Mouse (Mus musculus): Measurements from ENCODE around the gene Zfyve27. TPM values are rescaled to one million over a fixed set of nuclear protein-coding genes. Genes with fewer than 3 reads are reported as not detected.

Gene Zfyve27
- polyA plus RNA-seq, 1 experiment from 2014 or later = 19.5 TPM

DNA sequence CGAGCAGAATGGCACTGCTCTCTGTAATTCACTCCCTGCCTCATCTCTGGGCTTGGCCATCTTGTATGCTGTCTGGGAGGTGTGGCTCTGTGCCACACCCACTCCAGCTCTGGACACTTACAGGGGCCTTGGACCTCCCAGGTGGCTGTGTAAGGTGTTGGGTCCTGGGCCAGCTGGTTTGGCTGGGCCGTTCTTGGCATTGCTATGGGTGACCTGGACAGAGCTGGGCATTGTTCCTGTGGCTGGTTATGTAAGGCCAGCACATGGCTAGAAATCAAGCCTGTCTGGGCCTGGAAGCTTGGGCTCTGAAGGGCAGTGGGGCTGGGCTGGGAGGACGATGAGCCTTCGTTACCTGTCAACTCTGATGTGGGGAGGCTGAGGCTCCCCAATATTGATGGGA is 40.6 kb downstream of the Zfyve27 start:
- Histone ChIP-seq H3K4me2 (ENCODE audit: low read length) (no peak overlapping the region), H3K4me1 (ENCODE audit: control insufficient read depth, insufficient read depth, low read length) (no peaks in the 10 kb centered on the region), H3K36me3 (ENCODE audit: control insufficient read depth, insufficient read depth, low read length) (no peaks in the 10 kb centered on the region), H3K9ac (ENCODE audit: low read length) (no peak overlapping the region), H3K4me3 (ENCODE audit: low read depth, low read length) (no peak overlapping the region), H3K27me3 (replicated peaks; ENCODE audit: control insufficient read depth, insufficient read depth, low read length) (peaks cover 43% of the 10 kb centered on the region), H3K9me3 (replicated peaks; ENCODE audit: control insufficient read depth, low read length) (no peaks in the 10 kb centered on the region), H3K27ac (ENCODE audit: low read depth, low read length) (no peak overlapping the region)
- no peak for ATAC-seq
- WGBS = 91% methylated on average over 4 of the region's 4 CpGs
- DNase-seq (ENCODE audit: low spot score) = no peak

DNA sequence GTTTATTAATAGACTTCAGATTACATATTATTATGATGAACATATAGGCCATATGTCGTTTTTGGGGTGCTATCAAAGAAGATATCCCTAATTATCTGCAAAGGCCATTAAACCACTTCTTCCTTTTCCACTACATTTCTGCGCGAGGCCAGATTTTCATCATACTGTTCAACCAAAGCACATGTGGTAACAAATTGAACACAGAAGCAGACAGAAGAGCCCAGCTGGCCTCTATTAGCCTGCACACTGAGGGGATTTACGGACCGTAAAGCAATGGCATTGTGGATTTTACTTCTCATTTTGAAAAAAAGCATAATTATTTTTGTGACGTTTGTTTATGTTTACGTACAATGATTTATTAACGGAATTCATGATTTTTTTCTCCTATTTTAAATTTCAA is 41.5 kb downstream of the Zfyve27 start:
- 82% methylated on average over 8 of the region's 8 CpGs for WGBS
- Histone ChIP-seq H3K9ac (ENCODE audit: low read length) (no peak overlapping the region), H3K36me3 (ENCODE audit: control insufficient read depth, insufficient read depth, low read length) (no peaks in the 10 kb centered on the region), H3K27me3 (replicated peaks; ENCODE audit: control insufficient read depth, insufficient read depth, low read length) (peaks cover 34% of the 10 kb centered on the region), H3K4me2 (ENCODE audit: low read length) (no peak overlapping the region), H3K9me3 (replicated peaks; ENCODE audit: control insufficient read depth, low read length) (no peaks in the 10 kb centered on the region), H3K4me1 (ENCODE audit: control insufficient read depth, insufficient read depth, low read length) (no peaks in the 10 kb centered on the region), H3K27ac (ENCODE audit: low read depth, low read length) (no peak overlapping the region), H3K4me3 (ENCODE audit: low read depth, low read length) (no peak overlapping the region)
- DNase-seq (ENCODE audit: low spot score) (no peak), ATAC-seq (no peak)

DNA sequence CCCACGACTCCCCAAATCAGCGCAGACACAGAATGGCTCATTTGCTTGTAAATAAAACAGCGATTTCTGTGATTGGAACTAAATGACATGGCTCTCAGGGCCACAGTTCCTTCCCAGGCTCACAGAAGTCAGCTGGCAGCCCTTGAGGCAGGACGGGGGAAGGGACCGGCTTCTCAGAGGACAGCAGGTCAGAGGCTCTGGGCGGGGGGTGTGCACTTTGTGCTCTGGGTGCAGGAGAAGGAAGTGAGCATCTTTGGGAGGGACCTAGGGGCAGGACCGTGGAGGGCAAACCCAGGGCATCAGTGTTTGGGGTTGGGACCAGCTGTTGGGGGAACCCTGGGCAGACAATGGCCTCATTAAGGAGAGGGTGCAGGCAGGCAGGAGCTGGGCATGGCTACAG is 45.7 kb downstream of the Zfyve27 start:
- Histone ChIP-seq H3K4me2 (ENCODE audit: low read length) (no peak overlapping the region), H3K27ac (ENCODE audit: low read depth, low read length) (no peak overlapping the region), H3K36me3 (ENCODE audit: control insufficient read depth, insufficient read depth, low read length) (no peaks in the 10 kb centered on the region), H3K4me1 (ENCODE audit: control insufficient read depth, insufficient read depth, low read length) (no peaks in the 10 kb centered on the region), H3K4me3 (ENCODE audit: low read depth, low read length) (no peak overlapping the region), H3K9me3 (replicated peaks; ENCODE audit: control insufficient read depth, low read length) (no peaks in the 10 kb centered on the region), H3K27me3 (replicated peaks; ENCODE audit: control insufficient read depth, insufficient read depth, low read length) (no peaks in the 10 kb centered on the region), H3K9ac (ENCODE audit: low read length) (no peak overlapping the region)
- WGBS = 60% methylated on average over 7 of the region's 7 CpGs
- DNase-seq (ENCODE audit: low spot score) = no peak
- no peak for ATAC-seq

DNA sequence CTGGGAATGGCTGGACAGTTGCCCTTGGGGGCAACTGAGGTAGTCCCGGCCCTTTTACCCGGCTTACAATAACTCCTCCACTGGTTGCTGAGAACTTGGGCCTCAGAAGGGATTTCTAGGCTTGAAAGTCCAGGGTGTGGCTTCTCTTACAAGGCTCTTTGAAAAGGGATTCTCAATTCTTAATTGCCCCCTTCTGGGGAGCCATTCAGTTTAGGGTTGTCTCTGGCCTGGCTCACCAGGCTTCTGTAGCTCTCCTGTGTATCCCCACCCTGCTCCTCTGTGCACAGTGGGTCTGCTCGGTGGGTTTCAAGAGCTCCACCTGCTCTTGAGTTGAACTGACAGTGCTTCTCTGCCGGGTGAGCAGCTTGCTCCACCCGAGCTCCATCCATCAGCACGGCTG is 46.2 kb downstream of the Zfyve27 start:
- ATAC-seq (no peak), DNase-seq (ENCODE audit: low spot score) (no peak)
- 63% methylated on average over 6 of the region's 6 CpGs for WGBS
- no peaks in the 10 kb centered on the region for H3K9me3 ChIP-seq (replicated peaks; ENCODE audit: control insufficient read depth, low read length)
- no peak overlapping the region for H3K4me3 ChIP-seq (ENCODE audit: low read depth, low read length)
- no peak overlapping the region for H3K9ac ChIP-seq (ENCODE audit: low read length)
- H3K36me3 ChIP-seq (ENCODE audit: control insufficient read depth, insufficient read depth, low read length) = no peaks in the 10 kb centered on the region
- no peaks in the 10 kb centered on the region for H3K4me1 ChIP-seq (ENCODE audit: control insufficient read depth, insufficient read depth, low read length)
- no peak overlapping the region for H3K4me2 ChIP-seq (ENCODE audit: low read length)
- no peak overlapping the region for H3K27ac ChIP-seq (ENCODE audit: low read depth, low read length)
- no peaks in the 10 kb centered on the region for H3K27me3 ChIP-seq (replicated peaks; ENCODE audit: control insufficient read depth, insufficient read depth, low read length)

DNA sequence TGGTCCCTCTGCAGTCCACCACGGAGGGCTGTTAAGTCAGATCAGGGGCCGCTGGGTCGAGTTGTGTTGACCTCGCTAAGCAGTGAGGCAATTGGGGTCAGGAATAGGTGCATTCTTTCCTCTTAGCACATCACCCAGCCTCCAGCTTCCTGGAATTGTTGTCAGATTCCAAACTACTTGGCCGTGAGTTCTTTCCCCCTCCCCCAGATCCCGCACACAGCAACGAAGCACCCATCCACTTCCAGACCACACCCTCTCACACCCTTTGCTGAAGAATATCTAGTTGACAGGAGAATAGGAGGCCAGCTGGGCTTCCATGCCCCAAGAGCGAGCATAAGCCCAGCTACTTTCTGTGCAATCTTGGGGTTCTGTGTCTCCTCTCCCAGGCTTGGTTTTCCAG is 48.2 kb downstream of the Zfyve27 start:
- Histone ChIP-seq H3K4me3 (ENCODE audit: low read depth, low read length) (no peak overlapping the region), H3K4me2 (ENCODE audit: low read length) (no peak overlapping the region), H3K27me3 (replicated peaks; ENCODE audit: control insufficient read depth, insufficient read depth, low read length) (no peaks in the 10 kb centered on the region), H3K36me3 (ENCODE audit: control insufficient read depth, insufficient read depth, low read length) (no peaks in the 10 kb centered on the region), H3K27ac (ENCODE audit: low read depth, low read length) (no peak overlapping the region), H3K4me1 (ENCODE audit: control insufficient read depth, insufficient read depth, low read length) (no peaks in the 10 kb centered on the region), H3K9ac (ENCODE audit: low read length) (no peak overlapping the region), H3K9me3 (replicated peaks; ENCODE audit: control insufficient read depth, low read length) (no peaks in the 10 kb centered on the region)
- 71% methylated on average over 8 of the region's 8 CpGs for WGBS
- ATAC-seq (no peak), DNase-seq (ENCODE audit: low spot score) (no peak)

DNA sequence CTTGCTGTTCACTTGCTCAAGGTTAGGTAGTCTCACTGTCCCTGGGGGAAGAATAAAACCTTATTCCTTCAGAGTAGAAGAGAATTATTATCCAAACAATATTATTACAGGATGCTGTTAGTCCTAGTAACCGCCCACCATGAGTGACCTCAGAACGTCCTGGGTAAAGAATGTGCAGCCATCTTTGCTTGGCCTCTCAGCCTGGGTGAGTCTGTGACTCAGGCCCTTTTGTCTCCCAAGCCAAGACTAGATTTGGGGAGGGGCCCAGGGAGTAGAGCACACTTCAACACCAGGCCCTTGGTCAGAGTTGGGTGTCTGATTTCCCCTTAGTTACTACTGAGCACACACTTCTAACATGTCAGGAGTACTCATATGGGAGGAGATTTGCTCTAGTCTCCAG is 50.9 kb downstream of the Zfyve27 start:
- Histone ChIP-seq H3K4me3 (ENCODE audit: low read depth, low read length) (no peak overlapping the region), H3K4me1 (ENCODE audit: control insufficient read depth, insufficient read depth, low read length) (no peaks in the 10 kb centered on the region), H3K9ac (ENCODE audit: low read length) (no peak overlapping the region), H3K27ac (ENCODE audit: low read depth, low read length) (no peak overlapping the region), H3K9me3 (replicated peaks; ENCODE audit: control insufficient read depth, low read length) (no peaks in the 10 kb centered on the region), H3K27me3 (replicated peaks; ENCODE audit: control insufficient read depth, insufficient read depth, low read length) (no peaks in the 10 kb centered on the region), H3K36me3 (ENCODE audit: control insufficient read depth, insufficient read depth, low read length) (no peaks in the 10 kb centered on the region), H3K4me2 (ENCODE audit: low read length) (no peak overlapping the region)
- WGBS = 90% methylated on average over 2 of the region's 2 CpGs
- ATAC-seq = no peak
- DNase-seq (ENCODE audit: low spot score) = no peak

DNA sequence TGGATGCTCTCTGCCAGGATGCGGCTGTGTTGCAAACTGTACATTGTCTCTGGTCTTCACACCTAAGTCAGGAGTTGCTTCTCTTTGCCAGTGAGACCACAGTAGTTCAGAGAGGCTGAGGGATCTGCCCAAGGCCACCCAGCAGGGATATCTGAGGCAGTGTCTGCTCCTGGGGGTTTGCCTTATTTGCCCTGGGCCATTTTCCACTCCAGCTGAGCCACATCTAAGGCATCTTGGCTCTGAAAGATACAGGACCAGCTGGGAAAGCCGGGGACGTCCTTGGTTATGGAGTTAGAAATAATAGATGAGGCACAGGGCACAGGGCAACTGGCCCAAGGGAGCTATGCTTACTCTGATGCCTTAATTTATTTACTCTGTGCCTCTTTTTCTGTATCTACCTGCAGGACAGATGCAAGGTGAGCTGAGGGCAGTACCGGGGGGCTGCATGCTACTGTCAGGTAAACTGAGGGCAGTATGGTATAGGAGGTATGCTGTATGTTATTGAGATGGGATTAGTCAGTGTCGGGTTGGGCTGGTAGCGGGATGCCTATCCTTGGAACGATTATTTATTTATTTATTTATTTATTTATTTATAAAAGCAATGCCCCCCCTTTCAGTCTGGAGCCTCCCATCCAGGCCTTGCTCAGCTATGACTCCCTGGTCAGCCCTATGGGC is 53.1 kb downstream of the Zfyve27 start:
- ATAC-seq = no peak
- H3K4me3 ChIP-seq (ENCODE audit: low read depth, low read length) = no peak overlapping the region
- WGBS = 75% methylated on average over 7 of the region's 7 CpGs
- no peaks in the 10 kb centered on the region for H3K27me3 ChIP-seq (replicated peaks; ENCODE audit: control insufficient read depth, insufficient read depth, low read length)
- H3K9ac ChIP-seq (ENCODE audit: low read length) = no peak overlapping the region
- H3K36me3 ChIP-seq (ENCODE audit: control insufficient read depth, insufficient read depth, low read length) = no peaks in the 10 kb centered on the region
- H3K27ac ChIP-seq (ENCODE audit: low read depth, low read length) = no peak overlapping the region
- H3K4me1 ChIP-seq (ENCODE audit: control insufficient read depth, insufficient read depth, low read length) = no peaks in the 10 kb centered on the region
- H3K9me3 ChIP-seq (replicated peaks; ENCODE audit: control insufficient read depth, low read length) = no peaks in the 10 kb centered on the region
- H3K4me2 ChIP-seq (ENCODE audit: low read length) = no peak overlapping the region
- DNase-seq (ENCODE audit: low spot score) = no peak

DNA sequence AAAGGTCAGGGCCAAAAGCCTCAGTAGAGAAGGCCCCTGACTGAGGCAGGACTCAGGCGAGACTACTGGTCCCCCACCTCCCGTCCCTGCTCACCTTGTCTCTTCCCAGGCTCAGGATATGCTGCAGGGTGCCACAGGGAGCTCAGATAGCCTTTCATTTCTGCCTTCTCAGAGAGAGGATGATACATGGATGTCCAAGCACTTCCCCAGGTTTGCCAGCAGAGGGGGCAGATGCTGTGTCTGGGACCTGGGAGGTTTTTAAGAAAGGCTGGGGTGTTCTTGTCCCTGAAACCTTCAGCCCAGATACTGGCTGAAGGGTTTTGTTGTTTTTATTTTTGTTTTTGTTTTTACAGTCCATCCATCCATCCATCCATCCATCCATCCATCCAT is 53.6 kb downstream of the Zfyve27 start:
- Histone ChIP-seq H3K4me1 (ENCODE audit: control insufficient read depth, insufficient read depth, low read length) (no peaks in the 10 kb centered on the region), H3K27ac (ENCODE audit: low read depth, low read length) (no peak overlapping the region), H3K9ac (ENCODE audit: low read length) (no peak overlapping the region), H3K27me3 (replicated peaks; ENCODE audit: control insufficient read depth, insufficient read depth, low read length) (no peaks in the 10 kb centered on the region), H3K9me3 (replicated peaks; ENCODE audit: control insufficient read depth, low read length) (no peaks in the 10 kb centered on the region), H3K36me3 (ENCODE audit: control insufficient read depth, insufficient read depth, low read length) (no peaks in the 10 kb centered on the region), H3K4me2 (ENCODE audit: low read length) (no peak overlapping the region), H3K4me3 (ENCODE audit: low read depth, low read length) (no peak overlapping the region)
- DNase-seq (ENCODE audit: low spot score) (peak; percentile 70), ATAC-seq (peak; percentile 40; the same call in 1 of the 2 replicates)
- WGBS = 13% methylated on average over 2 of the region's 2 CpGs

DNA sequence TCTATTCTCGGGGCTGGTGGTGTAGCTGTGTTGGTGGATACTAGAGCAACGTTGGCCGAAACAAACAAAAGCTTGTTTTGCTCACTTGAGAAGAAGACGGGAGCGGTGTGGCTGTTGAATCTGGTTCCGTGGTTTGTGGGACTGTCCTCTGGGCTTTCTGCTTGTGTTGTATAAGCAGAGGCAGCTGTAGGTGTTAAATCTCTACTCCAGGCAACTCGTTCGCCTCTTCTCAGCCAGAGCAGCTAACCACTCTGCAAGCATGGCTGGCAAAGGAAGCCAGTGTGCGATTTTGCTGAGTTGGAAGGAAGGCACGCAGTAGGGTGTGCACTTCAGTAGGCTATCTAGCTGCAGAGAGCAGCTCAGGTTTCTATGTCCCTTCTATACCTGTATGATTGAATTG is 62.7 kb downstream of the Zfyve27 start:
- no peaks in the 10 kb centered on the region for H3K9me3 ChIP-seq (replicated peaks; ENCODE audit: control insufficient read depth, low read length)
- WGBS = 91% methylated on average over 10 of the region's 10 CpGs
- no peaks in the 10 kb centered on the region for H3K4me1 ChIP-seq (ENCODE audit: control insufficient read depth, insufficient read depth, low read length)
- DNase-seq (ENCODE audit: low spot score) = no peak
- H3K27me3 ChIP-seq (replicated peaks; ENCODE audit: control insufficient read depth, insufficient read depth, low read length) = no peaks in the 10 kb centered on the region
- no peaks in the 10 kb centered on the region for H3K36me3 ChIP-seq (ENCODE audit: control insufficient read depth, insufficient read depth, low read length)
- no peak overlapping the region for H3K4me3 ChIP-seq (ENCODE audit: low read depth, low read length)
- no peak for ATAC-seq
- no peak overlapping the region for H3K9ac ChIP-seq (ENCODE audit: low read length)
- H3K27ac ChIP-seq (ENCODE audit: low read depth, low read length) = peak overlapping the region; percentile 6; the same call in 1 of the 2 replicates
- no peak overlapping the region for H3K4me2 ChIP-seq (ENCODE audit: low read length)
